Mouse (Mus musculus) kidney, adult 9 months (tissue): ENCODE data around the gene Ift80.
"Not testable (repeated sequence)": the region's sequence is repeated elsewhere in the genome, so short reads cannot be mapped to it uniquely, and the experiment has no call there.

Source experiments
- DNase-seq: peaks from one replicate; pipeline ENCODE4 v3.0.0; 2022

Ift80 gene

GRCm38 (mm10) chr3:68980898-68981297 is 23.5 kb downstream of the Ift80 start:
- DNase-seq: no peak

- no peak for DNase-seq
Observed at GRCm38 (mm10) chr3:68979187-68979586, 25.2 kb downstream of the Ift80 start.

GRCm38 (mm10) chr3:68977696-68978095 is 26.7 kb downstream of the Ift80 start:
- DNase-seq: no peak

- no peak for DNase-seq
Observed at GRCm38 (mm10) chr3:68975533-68976490, 28.6 kb downstream of the Ift80 start.

GRCm38 (mm10) chr3:68974639-68975532 is 29.5 kb downstream of the Ift80 start:
- no peak for DNase-seq

GRCm38 (mm10) chr3:68973574-68973973 is 30.8 kb downstream of the Ift80 start:
- DNase-seq: no peak

- no peak for DNase-seq
Observed at GRCm38 (mm10) chr3:68969091-68969590, 35.2 kb downstream of the Ift80 start.

GRCm38 (mm10) chr3:68967404-68967803 is 37.0 kb downstream of the Ift80 start:
- no peak for DNase-seq

GRCm38 (mm10) chr3:68966527-68967285 is 37.7 kb downstream of the Ift80 start:
- DNase-seq: no peak

GRCm38 (mm10) chr3:68964682-68965081 is 39.7 kb downstream of the Ift80 start:
- DNase-seq: peak; percentile 20

- DNase-seq: no peak
Observed at GRCm38 (mm10) chr3:68957413-68957812, 47.0 kb downstream of the Ift80 start.

GRCm38 (mm10) chr3:68956454-68956853 is 47.9 kb downstream of the Ift80 start:
- no peak for DNase-seq

GRCm38 (mm10) chr3:68954487-68954886 is 49.9 kb downstream of the Ift80 start:
- DNase-seq: peak; percentile 37

GRCm38 (mm10) chr3:68952707-68953106 is 51.7 kb downstream of the Ift80 start:
- DNase-seq: no peak

GRCm38 (mm10) chr3:68951971-68952370 is 52.4 kb downstream of the Ift80 start:
- not testable (repeated sequence) for DNase-seq

- DNase-seq: no peak
Observed at GRCm38 (mm10) chr3:68949381-68949780, 55.0 kb downstream of the Ift80 start.

- DNase-seq: no peak
Observed at GRCm38 (mm10) chr3:68948918-68949317, 55.5 kb downstream of the Ift80 start.

- no peak for DNase-seq
Observed at GRCm38 (mm10) chr3:68941867-68942266, 62.5 kb downstream of the Ift80 start.

GRCm38 (mm10) chr3:68940311-68940710 is 64.1 kb downstream of the Ift80 start:
- DNase-seq: no peak

- DNase-seq: no peak
Observed at GRCm38 (mm10) chr3:68939312-68939711, 65.1 kb downstream of the Ift80 start.

- no peak for DNase-seq
Observed at GRCm38 (mm10) chr3:68936709-68937108, 67.7 kb downstream of the Ift80 start.

- DNase-seq: peak; percentile 9
Observed at GRCm38 (mm10) chr3:68935498-68935897, 68.9 kb downstream of the Ift80 start.

- DNase-seq: no peak
Observed at GRCm38 (mm10) chr3:68934259-68934658, 70.1 kb downstream of the Ift80 start.
